Mouse (Mus musculus) stomach, embryonic 16.5 days (tissue): Measurements from ENCODE around the gene Kalrn. TPM values are rescaled to one million over a fixed set of nuclear protein-coding genes. Genes with fewer than 3 reads are reported as not detected.
A peak's percentile ranks its signal among the peaks of the same experiment; 100 is the strongest.

Experiments used
- ATAC-seq: fragments of 200-750 bp; cut with Nextera tagmentation; 2 replicates; pipeline ENCODE4 v1.8.0; 2017; ENCODE audit warnings: moderate number of reproducible peaks, moderate TSS enrichment; ENCODE audit not compliant: insufficient read depth, low FRiP score
- H3K27ac ChIP-seq: fragments of 300-500 bp; sonication (generic); 2 replicates; pipeline ENCODE4 v1.5.1; 2014; ENCODE audit warnings: low read length
- H3K27me3 ChIP-seq: fragments of 300-500 bp; sonication (generic); 2 replicates; pipeline ENCODE4 v1.6.1; 2014; ENCODE audit warnings: low read length, control low read depth, mixed read lengths; ENCODE audit not compliant: control insufficient read depth, insufficient read depth
- H3K36me3 ChIP-seq: fragments of 300-500 bp; sonication (generic); 2 replicates; pipeline ENCODE4 v1.6.1; 2014; ENCODE audit warnings: low read length; ENCODE audit not compliant: control insufficient read depth, insufficient read depth
- H3K4me1 ChIP-seq: fragments of 300-500 bp; sonication (generic); 2 replicates; pipeline ENCODE4 v1.6.1; 2014; ENCODE audit warnings: low read length, control low read depth, mixed read lengths; ENCODE audit not compliant: control insufficient read depth, insufficient read depth
- H3K4me2 ChIP-seq: fragments of 300-500 bp; sonication (generic); 2 replicates; pipeline ENCODE4 v1.6.1; 2014; ENCODE audit warnings: low read depth, low read length, mixed read lengths
- H3K4me3 ChIP-seq: fragments of 300-500 bp; sonication (generic); replicated peaks from 2 replicates; pipeline ENCODE4 v1.5.1; 2014; ENCODE audit warnings: mild to moderate bottlenecking, low read length
- H3K9ac ChIP-seq: fragments of 300-500 bp; sonication (generic); 2 replicates; pipeline ENCODE4 v1.6.1; 2014; ENCODE audit warnings: low read length
- H3K9me3 ChIP-seq: fragments of 300-500 bp; sonication (generic); replicated peaks from 2 replicates; pipeline ENCODE4 v1.6.1; 2016; ENCODE audit warnings: low read length, control low read depth; ENCODE audit not compliant: control insufficient read depth
- WGBS: fragments of 180-500 bp; shearing (Covaris S2); extraction: QIAGEN DNeasy Blood & Tissue Kit; methylation state at CpG from one replicate; pipeline ENCODE4 v1.1.7; 2014; 5-methylcytosine and 5-hydroxymethylcytosine counted together
- polyA plus RNA-seq: library from polyadenylated mRNA; unstranded; fragments of >200 nt; fragmentation: Nextera tagmentation; extraction: Ambion mirVana; gene quantifications from 2 replicates; pipeline ENCODE4 v1.2.1, GENCODE M21; 2015

Gene Kalrn
- polyA plus RNA-seq, 1 experiment from 2014 or later, result 22.7 TPM

- H3K27ac ChIP-seq, result no peak overlapping the region
- no peak overlapping the region for H3K9ac ChIP-seq
- H3K4me2 ChIP-seq, result no peak overlapping the region
- ATAC-seq, result no peak
- no peaks in the 10 kb centered on the region for H3K27me3 ChIP-seq
- no peaks in the 10 kb centered on the region for H3K4me1 ChIP-seq
- H3K36me3 ChIP-seq, result no peaks in the 10 kb centered on the region
- H3K9me3 ChIP-seq, result no peaks in the 10 kb centered on the region
- H3K4me3 ChIP-seq, result no peak overlapping the region
- WGBS, result 32% methylated on average over 5 of the region's 5 CpGs
These were observed 470.6 kb downstream of the Kalrn start for GRCm38 (mm10) chr16:34102742-34103141.

- no peak overlapping the region for H3K4me2 ChIP-seq
- H3K9ac ChIP-seq, result no peak overlapping the region
- no peak for ATAC-seq
- H3K4me3 ChIP-seq, result no peak overlapping the region
- H3K9me3 ChIP-seq, result no peaks in the 10 kb centered on the region
- peaks cover 4% of the 10 kb centered on the region for H3K4me1 ChIP-seq
- no peak overlapping the region for H3K27ac ChIP-seq
- H3K27me3 ChIP-seq, result no peaks in the 10 kb centered on the region
- 71% methylated on average over 3 of the region's 3 CpGs for WGBS
- no peaks in the 10 kb centered on the region for H3K36me3 ChIP-seq
These were observed 473.5 kb downstream of the Kalrn start for GRCm38 (mm10) chr16:34099795-34100194.

GRCm38 (mm10) chr16:34095548-34096141 is 477.7 kb downstream of the Kalrn start:
- Histone ChIP-seq H3K4me3 (peak overlapping the region; percentile 59), H3K36me3 (no peaks in the 10 kb centered on the region), H3K9me3 (no peaks in the 10 kb centered on the region), H3K27me3 (no peaks in the 10 kb centered on the region), H3K27ac (peak overlapping the region; percentile 54), H3K4me1 (peaks cover 11% of the 10 kb centered on the region), H3K4me2 (peak overlapping the region; percentile 77), H3K9ac (peak overlapping the region; percentile 69)
- WGBS, result 2% methylated on average over 32 of the region's 34 CpGs
- peak; percentile 86 for ATAC-seq

GRCm38 (mm10) chr16:34095093-34095465 is 478.3 kb downstream of the Kalrn start:
- no peaks in the 10 kb centered on the region for H3K36me3 ChIP-seq
- H3K4me2 ChIP-seq, result peak overlapping the region; percentile 77
- ATAC-seq, result no peak
- no peaks in the 10 kb centered on the region for H3K27me3 ChIP-seq
- H3K4me3 ChIP-seq, result peak overlapping the region; percentile 59
- under 1% methylated on average over 3 of the region's 3 CpGs for WGBS
- H3K27ac ChIP-seq, result no peak overlapping the region
- H3K9ac ChIP-seq, result peak overlapping the region; percentile 69
- H3K9me3 ChIP-seq, result no peaks in the 10 kb centered on the region
- peaks cover 11% of the 10 kb centered on the region for H3K4me1 ChIP-seq

- peak overlapping the region; percentile 61 for H3K27ac ChIP-seq
- H3K4me1 ChIP-seq, result peaks cover 11% of the 10 kb centered on the region
- H3K4me2 ChIP-seq, result peak overlapping the region; percentile 77
- no peaks in the 10 kb centered on the region for H3K27me3 ChIP-seq
- H3K9me3 ChIP-seq, result no peaks in the 10 kb centered on the region
- H3K9ac ChIP-seq, result peak overlapping the region; percentile 69
- 2% methylated on average over 16 of the region's 16 CpGs for WGBS
- peak; percentile 48; the same call in 1 of the 2 replicates for ATAC-seq
- H3K4me3 ChIP-seq, result peak overlapping the region; percentile 59
- H3K36me3 ChIP-seq, result no peaks in the 10 kb centered on the region
These were observed 478.8 kb downstream of the Kalrn start for GRCm38 (mm10) chr16:34094446-34095092.

GRCm38 (mm10) chr16:34093734-34094445 is 479.4 kb downstream of the Kalrn start:
- WGBS, result 8% methylated on average over 14 of the region's 14 CpGs
- Histone ChIP-seq H3K27ac (peak overlapping the region; percentile 61), H3K9me3 (no peaks in the 10 kb centered on the region), H3K27me3 (no peaks in the 10 kb centered on the region), H3K9ac (peak overlapping the region; percentile 69), H3K36me3 (no peaks in the 10 kb centered on the region), H3K4me1 (peaks cover 11% of the 10 kb centered on the region), H3K4me3 (peak overlapping the region; percentile 59), H3K4me2 (peak overlapping the region; percentile 77)
- no peak for ATAC-seq

- H3K9me3 ChIP-seq, result no peaks in the 10 kb centered on the region
- H3K9ac ChIP-seq, result no peak overlapping the region
- no peaks in the 10 kb centered on the region for H3K27me3 ChIP-seq
- peaks cover 17% of the 10 kb centered on the region; the same call in 1 of the 2 replicates for H3K4me1 ChIP-seq
- no peak overlapping the region for H3K27ac ChIP-seq
- H3K4me3 ChIP-seq, result no peak overlapping the region
- ATAC-seq, result no peak
- H3K36me3 ChIP-seq, result no peaks in the 10 kb centered on the region
- no peak overlapping the region for H3K4me2 ChIP-seq
- 60% methylated on average over 8 of the region's 8 CpGs for WGBS
These were observed 483.7 kb downstream of the Kalrn start for GRCm38 (mm10) chr16:34089528-34090095.

GRCm38 (mm10) chr16:34089022-34089421 is 484.3 kb downstream of the Kalrn start:
- H3K9me3 ChIP-seq, result no peaks in the 10 kb centered on the region
- 74% methylated on average over 3 of the region's 3 CpGs for WGBS
- H3K27me3 ChIP-seq, result no peaks in the 10 kb centered on the region
- H3K4me2 ChIP-seq, result no peak overlapping the region
- no peak overlapping the region for H3K27ac ChIP-seq
- H3K9ac ChIP-seq, result no peak overlapping the region
- no peak for ATAC-seq
- H3K4me3 ChIP-seq, result no peak overlapping the region
- peaks cover 21% of the 10 kb centered on the region; the same call in 1 of the 2 replicates for H3K4me1 ChIP-seq
- H3K36me3 ChIP-seq, result no peaks in the 10 kb centered on the region

GRCm38 (mm10) chr16:34088331-34088730 is 485.0 kb downstream of the Kalrn start:
- H3K4me1 ChIP-seq, result peaks cover 21% of the 10 kb centered on the region; the same call in 1 of the 2 replicates
- no peak overlapping the region for H3K4me3 ChIP-seq
- H3K4me2 ChIP-seq, result no peak overlapping the region
- no peaks in the 10 kb centered on the region for H3K27me3 ChIP-seq
- ATAC-seq, result no peak
- no peaks in the 10 kb centered on the region for H3K36me3 ChIP-seq
- WGBS, result 40% methylated on average over 4 of the region's 4 CpGs
- peak overlapping the region; percentile 2; the same call in 1 of the 2 replicates for H3K27ac ChIP-seq
- no peaks in the 10 kb centered on the region for H3K9me3 ChIP-seq
- H3K9ac ChIP-seq, result no peak overlapping the region
